ENCODE assay signal across 9 mouse cellular contexts in genomic region chr8:87594272-87594671, GRCm38 (mm10). TPM values are rescaled to one million over a fixed set of nuclear protein-coding genes. Genes with fewer than 3 reads are reported as not detected.
DNase-seq lines count a peak whose midpoint lies in the region; ATAC-seq and TF ChIP-seq lines count a peak whose summit lies in the region.
"Had no signal": no experiment of that assay in that cellular context is flagged by ENCODE, and none has a peak within 500 bp of the region (broad histone marks: within the 10 kb centered on the region; RNA-seq: fewer than 3 reads in every experiment).

No protein-coding gene starts in this region.

- DNase-seq in ES-E14 (ENCODE audit: low read depth, low spot score), result peak; percentile 53
- peak; percentile 46 for DNase-seq in brain, embryonic 18.5 days (ENCODE audit: low read depth, low spot score)
- peak; percentile 76 for DNase-seq in forebrain, embryonic 10.5 days (ENCODE audit: extremely low spot score, low spot score)
- peak; percentile 68 for DNase-seq in heart, postnatal 4 days
- peak; percentile 13 for DNase-seq in layer of hippocampus, adult 9-10 months (ENCODE audit: low spot score)
- peak; percentile 23 for DNase-seq in lung, postnatal 25 days (ENCODE audit: low spot score)
- DNase-seq in right cerebral cortex, adult 18-20 months, result peak; percentile 50

- H3K9me3 ChIP-seq in ES-E14 (ENCODE audit: control insufficient read depth, insufficient read depth, low read depth, low read length), result no peaks in the 10 kb centered on the region
- H3K9me3 ChIP-seq in forebrain, embryonic 10.5 days, result no peaks in the 10 kb centered on the region

- no peaks in the 10 kb centered on the region for H3K27me3 ChIP-seq in forebrain, embryonic 10.5 days (ENCODE audit: poor library complexity, severe bottlenecking)

- 0% methylated on average over 2 of the region's 2 CpGs for WGBS in forebrain, embryonic 10.5 days

- in situ Hi-C loops in ES-E14 (cut with MboI; ENCODE audit: low sequenced_read_pairs in 2 of 2, unreplicated experiment in 2 of 2), result loop anchor here (10.0 to 25.0 kb wide), 2 partner anchors 151 to 418 kb away; no protein-coding TSS in a partner anchor

- no peaks in the 10 kb centered on the region for H3K36me3 ChIP-seq in ES-E14 (ENCODE audit: control insufficient read depth, insufficient read depth, low read length, poor library complexity, severe bottlenecking)
- no peaks in the 10 kb centered on the region for H3K36me3 ChIP-seq in forebrain, embryonic 10.5 days (replicated peaks)

- ATAC-seq in erythroid progenitor cell, adult 5-6 weeks (replicated peaks; ENCODE audit: low FRiP score, poor library complexity, severe bottlenecking), result no peak

- no peaks in the 10 kb centered on the region; a peak in 1 of 4 replicates for H3K4me1 ChIP-seq in ES-E14 (ENCODE audit: control insufficient read depth in 2 of 2, insufficient read depth in 2 of 2, low read length in 2 of 2, poor library complexity in 1 of 2)
- 0 out of 2 replicates have a peak, but pooled peaks cover 4% of the 10 kb centered on the region for H3K4me1 ChIP-seq in forebrain, embryonic 10.5 days

- no peak overlapping the region for H3K27ac ChIP-seq in ES-E14 (ENCODE audit: insufficient read depth, low read depth, low read length, poor library complexity, severe bottlenecking)
- no peak overlapping the region for H3K27ac ChIP-seq in forebrain, embryonic 10.5 days

- no peak overlapping the region for H3K9ac ChIP-seq in ES-E14 (ENCODE audit: insufficient read depth, low read depth, low read length, poor library complexity, severe bottlenecking)

- no peak overlapping the region for H3K4me3 ChIP-seq in ES-E14 (ENCODE audit: insufficient read depth in 1 of 2, low read depth in 1 of 2, low read length in 2 of 2, poor library complexity in 1 of 2, severe bottlenecking in 1 of 2)
- no peak overlapping the region for H3K4me3 ChIP-seq in forebrain, embryonic 10.5 days

TF ChIP-seq in ES-E14, 5 proteins besides CTCF, POLR2A, EP300 and RAD21:
- TF ChIP-seq ZC3H11A (IDR thresholded peaks at IDR 0.05; ENCODE audit: borderline replicate concordance, low read depth, low read length) (peak; percentile 87), CHD2 (IDR thresholded peaks at IDR 0.05; ENCODE audit: low read depth, low read length) (no peak)

RNA-seq across cellular contexts. Expression of gene 4933402J07Rik, which starts 30.6 kb away (rescaled TPM):
- total RNA-seq in ES-E14 (2012; rRNA removed), result not detected in 2 replicates
- polyA plus RNA-seq in forebrain, embryonic 10.5 days (2016; fragmentation: Nextera tagmentation; extraction: Ambion mirVana), result not detected in 2 replicates
- not detected for total RNA-seq in heart, postnatal 4 days (2021)
- not detected in 2 replicates for total RNA-seq in erythroid progenitor cell, adult 5-6 weeks (2015; ENCODE audit: low replicate concordance)
- not detected in 2 replicates for total RNA-seq in erythroid progenitor cell, adult 5-6 weeks (2017; ENCODE audit: low replicate concordance)
- polyA plus RNA-seq: liver, embryonic 16.5 days had no signal

Comparison
In these comparisons a context has a peak if more than half of its experiments do, and no peak if none do; other contexts are left out.
1. DNase-seq: peak in every context shown above with its lines; median percentile 76 in forebrain, embryonic 10.5 days; 68 in heart, postnatal 4 days; 53 in ES-E14; 50 in right cerebral cortex, adult 18-20 months; 46 in brain, embryonic 18.5 days; 23 in lung, postnatal 25 days; 13 in layer of hippocampus, adult 9-10 months.